Mouse (Mus musculus) bone marrow, adult 2 months (tissue): Measurements from ENCODE around the gene Tgfbr3.

Source experiments
- CTCF ChIP-seq: fragments of 200-500 bp; IDR thresholded peaks from 2 replicates; pipeline ENCODE4 v1.5.1; 2011; ENCODE audit warnings: low read length, control low read depth; ENCODE audit not compliant: control insufficient read depth, insufficient read depth
- POLR2A ChIP-seq: fragments of 200-500 bp; IDR thresholded peaks from 2 replicates; pipeline ENCODE4 v1.6.1; 2011; ENCODE audit warnings: low read depth, mild to moderate bottlenecking, control low read depth, low read length, borderline replicate concordance; ENCODE audit not compliant: control insufficient read depth

DNA sequence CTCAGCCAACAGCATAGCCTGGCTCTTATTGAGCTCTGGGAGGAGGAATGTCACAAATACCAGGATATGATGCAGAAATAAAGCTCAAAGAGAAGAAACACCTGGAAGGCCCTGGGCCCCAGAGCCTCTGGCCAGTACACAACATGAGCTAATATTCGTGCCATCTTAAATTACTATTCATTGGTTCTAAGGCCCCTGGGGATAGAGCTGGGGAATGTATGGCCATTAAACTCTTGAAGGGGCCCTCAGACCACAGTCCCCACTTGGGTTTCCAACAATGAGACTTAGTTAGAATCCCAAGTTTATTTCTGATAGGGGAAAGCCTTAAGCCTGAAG, 66.8 kb downstream of the Tgfbr3 start:
- TF ChIP-seq CTCF = no peak
- TF ChIP-seq POLR2A = no peak
